Mouse (Mus musculus) right cerebral cortex, adult 18-20 months (tissue): ENCODE results near the gene Ilvbl.
"Not testable (repeated sequence)": the region's sequence is repeated elsewhere in the genome, so short reads cannot be mapped to it uniquely, and the experiment has no call there.

Source experiments
- DNase-seq: peaks from one replicate; pipeline ENCODE4 v3.0.0; 2022; ENCODE audit warnings: mixed read lengths

Gene Ilvbl

GRCm38 (mm10) chr10:78591406-78592328, 17.5 kb downstream of the Ilvbl start, which contains the start of gene Syde1:
Gene Syde1 (minus strand): TSS chr10:78591964.
- no peak for DNase-seq

GRCm38 (mm10) chr10:78592856-78593379, 18.8 kb downstream of the Ilvbl start:
- no peak for DNase-seq

GRCm38 (mm10) chr10:78593736-78594135, 19.6 kb downstream of the Ilvbl start:
- DNase-seq: no peak

GRCm38 (mm10) chr10:78594157-78594556, 20.0 kb downstream of the Ilvbl start:
- DNase-seq: no peak

GRCm38 (mm10) chr10:78594566-78594965, 20.4 kb downstream of the Ilvbl start:
- DNase-seq: no peak

- no peak for DNase-seq
These were observed 25.7 kb downstream of the Ilvbl start for GRCm38 (mm10) chr10:78599865-78600264.

GRCm38 (mm10) chr10:78605080-78605479, 30.9 kb downstream of the Ilvbl start:
- DNase-seq: peak; percentile 30

GRCm38 (mm10) chr10:78607602-78608001, 33.5 kb downstream of the Ilvbl start:
- DNase-seq: no peak

- no peak for DNase-seq
These were observed 43.8 kb downstream of the Ilvbl start, which contains the start of gene Olfr1357 for GRCm38 (mm10) chr10:78617974-78618373. Gene Olfr1357 (minus strand): TSS chr10:78618074.

- DNase-seq: not testable (repeated sequence)
These were observed 49.0 kb downstream of the Ilvbl start for GRCm38 (mm10) chr10:78623143-78623542.

GRCm38 (mm10) chr10:78630194-78630593, 56.0 kb downstream of the Ilvbl start:
- DNase-seq: no peak

- peak; percentile 62 for DNase-seq
These were observed 58.2 kb downstream of the Ilvbl start for GRCm38 (mm10) chr10:78632311-78632710.
